ENCODE assay signal across 20 mouse cellular contexts in genomic region chr17:24855838-24856464, GRCm38 (mm10). TPM values are rescaled to one million over a fixed set of nuclear protein-coding genes. Genes with fewer than 3 reads are reported as not detected.
DNase-seq lines count a peak whose midpoint lies in the region; ATAC-seq and TF ChIP-seq lines count a peak whose summit lies in the region.
"Had no signal": no experiment of that assay in that cellular context is flagged by ENCODE, and none has a peak within 500 bp of the region (broad histone marks: within the 10 kb centered on the region; RNA-seq: fewer than 3 reads in every experiment).

No protein-coding gene starts in this region.

- no peak overlapping the region for H3ac ChIP-seq in myocyte (ENCODE audit: control insufficient read depth, insufficient read length)

- no peak for DNase-seq in hindbrain, embryonic 10.5 days (ENCODE audit: low spot score)
- no peak for DNase-seq in hindbrain, postnatal 0 days (ENCODE audit: low spot score)
- DNase-seq in liver, adult 2 months (ENCODE audit: extremely low read depth, low read depth, low spot score) = no peak
- DNase-seq in liver (no peak), Patski (ENCODE audit: low read depth, low spot score) (peak; percentile 75)
- DNase-seq in embryo, embryonic 9.5 days (ENCODE audit: extremely low spot score) = no peak
- DNase-seq: adrenal gland, adult 8-10 months; cerebellum, adult 9-11 months; embryo, embryonic 11 days; gastrocnemius, postnatal 25 days; heart, postnatal 4 days; layer of hippocampus, adult 9-11 months; lung, postnatal 14 days; thymus, postnatal 14 days had no signal

- POLR2A ChIA-PET in Patski (lab: Charles Lee) = no interaction called here

- no peak overlapping the region for H3K9ac ChIP-seq in hindbrain, postnatal 0 days (replicated peaks; ENCODE audit: low read length)
- 0 out of 2 replicates have a peak overlapping the region, but pooled peaks have one; percentile 31 for H3K9ac ChIP-seq in liver, adult 2 months (ENCODE audit: low read depth, low read length)
- H3K9ac ChIP-seq: heart, embryonic 12.5 days; limb, embryonic 15.5 days; neural tube, embryonic 15.5 days; stomach, embryonic 15.5 days had no signal

- CTCF ChIA-PET in Patski (lab: Charles Lee) = no interaction called here

- H3K27ac ChIP-seq in hindbrain, embryonic 10.5 days = no peak overlapping the region
- no peak overlapping the region for H3K27ac ChIP-seq in hindbrain, postnatal 0 days
- peak overlapping the region; percentile 2 for H3K27ac ChIP-seq in liver, adult 2 months (replicated peaks; ENCODE audit: insufficient read depth, low read depth, low read length)
- H3K27ac ChIP-seq: limb, embryonic 15.5 days; neural tube, embryonic 15.5 days; stomach, embryonic 15.5 days had no signal

- in situ Hi-C loops in Patski (cut with MboI; ENCODE audit: low pct_unique_long_range_greater_than_20kb) = no loop called here

- no peak for TF ChIP-seq POLR2A in liver, adult 2 months (IDR thresholded peaks at IDR 0.05; ENCODE audit: extremely low read depth, insufficient read depth, low read length)
- TF ChIP-seq POLR2A in myocyte (IDR thresholded peaks at IDR 0.05; ENCODE audit: insufficient read length, low read depth) = no peak

- peaks cover 53% of the 10 kb centered on the region for H3K36me3 ChIP-seq in hindbrain, embryonic 10.5 days
- H3K36me3 ChIP-seq in hindbrain, postnatal 0 days (ENCODE audit: insufficient read depth, low read length) = peaks cover 20% of the 10 kb centered on the region
- H3K36me3 ChIP-seq in liver, adult 2 months (ENCODE audit: control insufficient read depth, insufficient read depth, low read length) = peaks cover 46% of the 10 kb centered on the region
- no peaks in the 10 kb centered on the region for H3K36me3 ChIP-seq in myocyte (ENCODE audit: control insufficient read depth, insufficient read depth)

- H3K9me3 ChIP-seq in hindbrain, embryonic 10.5 days = no peaks in the 10 kb centered on the region
- no peaks in the 10 kb centered on the region for H3K9me3 ChIP-seq in hindbrain, postnatal 0 days (ENCODE audit: low read length)
- H3K9me3 ChIP-seq: heart, embryonic 12.5 days; limb, embryonic 15.5 days; neural tube, embryonic 15.5 days; stomach, embryonic 15.5 days had no signal

- H3K4me3 ChIP-seq in hindbrain, embryonic 10.5 days = 0 out of 2 replicates have a peak overlapping the region, but pooled peaks have one; percentile 2
- no peak overlapping the region for H3K4me3 ChIP-seq in hindbrain, postnatal 0 days (ENCODE audit: low read length)
- H3K4me3 ChIP-seq in liver, adult 2 months (ENCODE audit: insufficient read depth, low read depth, low read length) = no peak overlapping the region
- H3K4me3 ChIP-seq in myocyte = no peak overlapping the region
- H3K4me3 ChIP-seq: heart, embryonic 12.5 days; limb, embryonic 15.5 days; neural tube, embryonic 15.5 days; stomach, embryonic 15.5 days had no signal

- WGBS in hindbrain, embryonic 10.5 days = 82% methylated on average over 3 of the region's 3 CpGs
- 81% methylated on average over 3 of the region's 3 CpGs for WGBS in hindbrain, postnatal 0 days
- WGBS in liver, adult 2 months = 57% methylated on average over 3 of the region's 3 CpGs

- ATAC-seq in hindbrain, postnatal 0 days = no peak
- peak; percentile 76 for ATAC-seq in Patski

- peaks cover 8% of the 10 kb centered on the region for H3K4me1 ChIP-seq in hindbrain, embryonic 10.5 days (replicated peaks)
- peaks cover 3% of the 10 kb centered on the region; the same call in 1 of the 2 replicates for H3K4me1 ChIP-seq in hindbrain, postnatal 0 days (ENCODE audit: insufficient read depth, low read length)
- peaks cover 30% of the 10 kb centered on the region for H3K4me1 ChIP-seq in liver, adult 2 months (ENCODE audit: control insufficient read depth, insufficient read depth, low read length)

- peaks cover 14% of the 10 kb centered on the region; the same call in 1 of the 2 replicates for H3K79me2 ChIP-seq in liver, adult 2 months (ENCODE audit: control insufficient read depth, insufficient read depth, low read length)
- H3K79me2 ChIP-seq in myocyte (ENCODE audit: control insufficient read depth, insufficient read depth) = no peaks in the 10 kb centered on the region

- H3K4me2 ChIP-seq in hindbrain, postnatal 0 days (ENCODE audit: low read depth, low read length) = no peak overlapping the region
- H3K4me2 ChIP-seq in myocyte (ENCODE audit: low read depth) = no peak overlapping the region
- H3K4me2 ChIP-seq: heart, embryonic 12.5 days; limb, embryonic 15.5 days; neural tube, embryonic 15.5 days; stomach, embryonic 15.5 days had no signal

- H3K27me3 ChIP-seq in hindbrain, embryonic 10.5 days (ENCODE audit: insufficient read depth, poor library complexity, severe bottlenecking) = peaks cover 10% of the 10 kb centered on the region
- no peaks in the 10 kb centered on the region for H3K27me3 ChIP-seq in hindbrain, postnatal 0 days (ENCODE audit: insufficient read depth, low read length)
- no peaks in the 10 kb centered on the region for H3K27me3 ChIP-seq in liver, adult 2 months (ENCODE audit: control insufficient read depth, insufficient read depth, low read length)
- H3K27me3 ChIP-seq in Patski = no peaks in the 10 kb centered on the region
- H3K27me3 ChIP-seq in myocyte (ENCODE audit: control insufficient read depth, insufficient read depth, insufficient read length) = no peaks in the 10 kb centered on the region
- H3K27me3 ChIP-seq: neural tube, embryonic 15.5 days; stomach, embryonic 15.5 days had no signal

- no peak for TF ChIP-seq CTCF in hindbrain, postnatal 0 days (IDR thresholded peaks at IDR 0.05; ENCODE audit: low read depth)
- no peak for TF ChIP-seq CTCF in liver, adult 2 months (IDR thresholded peaks at IDR 0.05; ENCODE audit: low read depth, low read length)
- TF ChIP-seq CTCF in Patski (IDR thresholded peaks at IDR 0.05) = no peak

TF ChIP-seq in myocyte, 11 proteins besides CTCF, POLR2A, EP300 and RAD21:
- TF ChIP-seq SRF (IDR thresholded peaks at IDR 0.05; ENCODE audit: control insufficient read depth, insufficient read length, low read depth) (no peak), USF1 (IDR thresholded peaks at IDR 0.05; ENCODE audit: low read depth) (peak; percentile 46)

RNA-seq across cellular contexts. Expression of gene Fahd1, which starts 5.8 kb away (rescaled TPM):
- 18.4 and 20.7 TPM in 2 replicates for polyA plus RNA-seq in hindbrain, embryonic 10.5 days (2016; fragmentation: Nextera tagmentation; extraction: Ambion mirVana)
- 16.6 and 25.7 TPM in 2 replicates for total RNA-seq in hindbrain, postnatal 0 days (2014; rRNA removed)
- polyA plus RNA-seq in hindbrain, postnatal 0 days (2015; fragmentation: Nextera tagmentation; extraction: Ambion mirVana) = 20.2 and 22.2 TPM in 2 replicates
- total RNA-seq in liver, adult 2 months (2014; rRNA removed) = 49.5 and 61.3 TPM in 2 replicates
- 55.7 and 61.8 TPM in 2 replicates for polyA plus RNA-seq in liver, adult 2 months (2012; rRNA removed)
- 41.2 TPM for polyA plus RNA-seq in Patski (2021)
- 9.5 TPM for polyA plus RNA-seq in myocyte (2012; fragmentation: generic; extraction: Trizol)

RNA-seq across cellular contexts. Expression of gene Igfals, which starts 9.8 kb away (rescaled TPM):
- polyA plus RNA-seq in hindbrain, embryonic 10.5 days (2016; fragmentation: Nextera tagmentation; extraction: Ambion mirVana) = 0.58 and 0.65 TPM in 2 replicates
- 0.52 TPM in 1 of 2 replicates, not detected in the other for total RNA-seq in hindbrain, postnatal 0 days (2014; rRNA removed)
- 0.18 and 0.29 TPM in 2 replicates for polyA plus RNA-seq in hindbrain, postnatal 0 days (2015; fragmentation: Nextera tagmentation; extraction: Ambion mirVana)
- total RNA-seq in liver, adult 2 months (2014; rRNA removed) = 112 and 127 TPM in 2 replicates
- polyA plus RNA-seq in liver, adult 2 months (2012; rRNA removed) = 369 and 402 TPM in 2 replicates
- 0.12 TPM for polyA plus RNA-seq in Patski (2021)
- not detected for polyA plus RNA-seq in myocyte (2012; fragmentation: generic; extraction: Trizol)
- total RNA-seq: left cerebral cortex, postnatal 14 days had no signal

RNA-seq across cellular contexts. Expression of gene Hagh, which starts 16.0 kb away (rescaled TPM):
- 30.7 and 34.3 TPM in 2 replicates for polyA plus RNA-seq in hindbrain, embryonic 10.5 days (2016; fragmentation: Nextera tagmentation; extraction: Ambion mirVana)
- 64.8 and 93.5 TPM in 2 replicates for total RNA-seq in hindbrain, postnatal 0 days (2014; rRNA removed)
- 82.4 and 84.2 TPM in 2 replicates for polyA plus RNA-seq in hindbrain, postnatal 0 days (2015; fragmentation: Nextera tagmentation; extraction: Ambion mirVana)
- total RNA-seq in liver, adult 2 months (2014; rRNA removed) = 855 and 1,003 TPM in 2 replicates
- 900 and 1,325 TPM in 2 replicates for polyA plus RNA-seq in liver, adult 2 months (2012; rRNA removed)
- polyA plus RNA-seq in Patski (2021) (116 TPM), myocyte (2012; fragmentation: generic; extraction: Trizol) (58.3 TPM)

RNA-seq across cellular contexts. Expression of gene Nubp2, which starts 30.2 kb away (rescaled TPM):
- polyA plus RNA-seq in hindbrain, embryonic 10.5 days (2016; fragmentation: Nextera tagmentation; extraction: Ambion mirVana) = 90.0 and 95.5 TPM in 2 replicates
- 35.7 and 52.7 TPM in 2 replicates for total RNA-seq in hindbrain, postnatal 0 days (2014; rRNA removed)
- 63.5 and 65.0 TPM in 2 replicates for polyA plus RNA-seq in hindbrain, postnatal 0 days (2015; fragmentation: Nextera tagmentation; extraction: Ambion mirVana)
- total RNA-seq in liver, adult 2 months (2014; rRNA removed) = 16.2 and 24.7 TPM in 2 replicates
- polyA plus RNA-seq in liver, adult 2 months (2012; rRNA removed) = 30.2 and 33.0 TPM in 2 replicates
- polyA plus RNA-seq in Patski (2021) (49.8 TPM), myocyte (2012; fragmentation: generic; extraction: Trizol) (38.5 TPM)

RNA-seq across cellular contexts. Expression of gene Spsb3, which starts 30.5 kb away (rescaled TPM):
- polyA plus RNA-seq in hindbrain, embryonic 10.5 days (2016; fragmentation: Nextera tagmentation; extraction: Ambion mirVana) = 48.9 and 53.4 TPM in 2 replicates
- 122 and 135 TPM in 2 replicates for total RNA-seq in hindbrain, postnatal 0 days (2014; rRNA removed)
- polyA plus RNA-seq in hindbrain, postnatal 0 days (2015; fragmentation: Nextera tagmentation; extraction: Ambion mirVana) = 90.6 and 94.9 TPM in 2 replicates
- total RNA-seq in liver, adult 2 months (2014; rRNA removed) = 8.7 and 14.8 TPM in 2 replicates
- polyA plus RNA-seq in liver, adult 2 months (2012; rRNA removed) = 37.5 and 42.4 TPM in 2 replicates
- polyA plus RNA-seq in Patski (2021) (32.4 TPM), myocyte (2012; fragmentation: generic; extraction: Trizol) (46.6 TPM)

Comparison
In these comparisons a context has a peak if more than half of its experiments do, and no peak if none do; other contexts are left out.
1. RNA of gene Igfals, which starts 9.8 kb away (polyA plus RNA-seq): 369 to 402 TPM in liver, adult 2 months; 0.58 to 0.65 TPM in hindbrain, embryonic 10.5 days, 0.18 to 0.29 TPM in hindbrain, postnatal 0 days, 0.12 TPM in Patski (single experiment) and not detected in myocyte (single experiment); every median in the first group is over 100 times any median in the second.